Mouse (Mus musculus) neural tube, embryonic 15.5 days (tissue): Measurements from ENCODE around the gene Jazf1. TPM values are rescaled to one million over a fixed set of nuclear protein-coding genes. Genes with fewer than 3 reads are reported as not detected.

Experiments
- ATAC-seq: fragments of 200-750 bp; cut with Nextera tagmentation; 2 replicates; pipeline ENCODE4 v1.8.0; 2017; ENCODE audit warnings: mild to moderate bottlenecking, moderate TSS enrichment, moderate library complexity; ENCODE audit not compliant: low FRiP score
- H3K27ac ChIP-seq: fragments of 300-500 bp; sonication (generic); replicated peaks from 2 replicates; pipeline ENCODE4 v1.5.1; 2015; ENCODE audit warnings: mild to moderate bottlenecking, inconsistent platforms
- H3K27me3 ChIP-seq: fragments of 300-500 bp; sonication (generic); replicated peaks from 2 replicates; pipeline ENCODE4 v1.6.1; 2015; ENCODE audit warnings: inconsistent platforms
- H3K36me3 ChIP-seq: fragments of 300-500 bp; sonication (generic); 2 replicates; pipeline ENCODE4 v1.6.1; 2015; ENCODE audit warnings: inconsistent platforms
- H3K4me1 ChIP-seq: fragments of 300-500 bp; sonication (generic); 2 replicates; pipeline ENCODE4 v1.6.1; 2015; ENCODE audit warnings: inconsistent platforms
- H3K4me2 ChIP-seq: fragments of 300-500 bp; sonication (generic); 2 replicates; pipeline ENCODE4 v1.6.1; 2015; ENCODE audit warnings: inconsistent platforms, mild to moderate bottlenecking, moderate library complexity
- H3K4me3 ChIP-seq: fragments of 300-500 bp; sonication (generic); replicated peaks from 2 replicates; pipeline ENCODE4 v1.5.1; 2015; ENCODE audit warnings: mild to moderate bottlenecking, inconsistent platforms
- H3K9ac ChIP-seq: fragments of 300-500 bp; sonication (generic); replicated peaks from 2 replicates; pipeline ENCODE4 v1.6.1; 2015; ENCODE audit warnings: mild to moderate bottlenecking, inconsistent platforms
- H3K9me3 ChIP-seq: fragments of 300-500 bp; sonication (generic); replicated peaks from 2 replicates; pipeline ENCODE4 v1.6.1; 2016; ENCODE audit warnings: inconsistent platforms
- WGBS: fragments of 180-500 bp; shearing (Covaris S2); methylation state at CpG from one replicate; pipeline ENCODE4 v1.1.7; 2015; ENCODE audit warnings: mixed read lengths; 5-methylcytosine and 5-hydroxymethylcytosine counted together
- polyA plus RNA-seq: library from polyadenylated mRNA; unstranded; fragments of >200 nt; fragmentation: Nextera tagmentation; extraction: Ambion mirVana; gene quantifications from 2 replicates; pipeline ENCODE4 v1.2.1, GENCODE M21; 2015

Gene Jazf1
- polyA plus RNA-seq, 1 experiment from 2014 or later: 58.3 TPM

DNA sequence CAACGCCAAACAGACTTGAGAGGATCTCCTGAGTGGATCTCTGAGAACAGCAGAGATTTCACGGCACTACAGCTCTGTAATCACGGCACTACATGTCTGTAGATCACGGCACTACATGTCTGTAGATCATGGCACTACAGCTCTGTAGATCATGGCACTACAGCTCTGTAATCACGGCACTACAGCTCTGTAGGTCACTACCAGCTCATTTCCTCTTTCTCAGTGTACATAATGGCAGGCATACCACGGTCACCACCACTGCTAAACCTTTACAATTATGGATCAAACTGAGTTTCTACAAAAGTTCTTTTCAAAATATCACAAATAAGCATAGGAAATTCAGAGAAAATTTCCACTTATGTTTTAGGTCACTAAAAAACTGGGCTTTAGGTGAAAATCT is 147.7 kb downstream of the Jazf1 start:
- Histone ChIP-seq H3K4me2 (no peak overlapping the region), H3K9me3 (no peaks in the 10 kb centered on the region), H3K9ac (no peak overlapping the region), H3K27me3 (0 out of 2 replicates have a peak, but pooled peaks cover 2% of the 10 kb centered on the region), H3K4me1 (no peaks in the 10 kb centered on the region), H3K27ac (no peak overlapping the region), H3K4me3 (no peak overlapping the region), H3K36me3 (no peaks in the 10 kb centered on the region)
- WGBS: 90% methylated on average over 6 of the region's 6 CpGs
- ATAC-seq: no peak

DNA sequence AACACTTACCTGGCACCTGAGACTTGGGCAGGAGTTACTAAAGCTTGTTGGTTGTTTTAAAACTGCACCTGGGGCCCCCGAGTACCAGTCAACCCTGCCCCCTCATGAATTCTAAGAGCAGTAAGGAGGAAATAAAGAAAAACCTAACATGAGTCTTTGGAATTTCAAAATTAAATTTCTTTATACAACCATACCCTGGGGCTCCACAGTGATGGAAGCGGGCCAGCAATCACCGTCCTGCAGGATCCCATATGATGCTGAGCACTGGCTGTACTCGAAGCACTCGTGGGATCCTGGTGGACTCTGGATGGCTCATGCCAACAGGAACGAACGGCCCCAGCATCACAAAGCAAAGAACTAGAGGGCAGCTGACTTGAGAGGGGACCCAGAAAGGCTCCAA is 149.0 kb downstream of the Jazf1 start:
- no peak for ATAC-seq
- H3K27me3 ChIP-seq: 0 out of 2 replicates have a peak, but pooled peaks cover 2% of the 10 kb centered on the region
- 66% methylated on average over 7 of the region's 7 CpGs for WGBS
- H3K4me3 ChIP-seq: no peak overlapping the region
- H3K4me1 ChIP-seq: no peaks in the 10 kb centered on the region
- no peak overlapping the region for H3K9ac ChIP-seq
- no peaks in the 10 kb centered on the region for H3K36me3 ChIP-seq
- no peak overlapping the region for H3K4me2 ChIP-seq
- H3K27ac ChIP-seq: no peak overlapping the region
- H3K9me3 ChIP-seq: no peaks in the 10 kb centered on the region

- ATAC-seq: peak; percentile 66; the same call in 1 of the 2 replicates
- no peak overlapping the region for H3K4me3 ChIP-seq
- no peak overlapping the region for H3K4me2 ChIP-seq
- H3K4me1 ChIP-seq: no peaks in the 10 kb centered on the region
- no peaks in the 10 kb centered on the region for H3K9me3 ChIP-seq
- H3K27ac ChIP-seq: no peak overlapping the region
- WGBS: 3% methylated on average over 2 of the region's 2 CpGs
- no peak overlapping the region for H3K9ac ChIP-seq
- 0 out of 2 replicates have a peak, but pooled peaks cover 2% of the 10 kb centered on the region for H3K27me3 ChIP-seq
- H3K36me3 ChIP-seq: no peaks in the 10 kb centered on the region
Observed at GRCm38 (mm10) chr6:52918980-52919379, 149.5 kb downstream of the Jazf1 start.

DNA sequence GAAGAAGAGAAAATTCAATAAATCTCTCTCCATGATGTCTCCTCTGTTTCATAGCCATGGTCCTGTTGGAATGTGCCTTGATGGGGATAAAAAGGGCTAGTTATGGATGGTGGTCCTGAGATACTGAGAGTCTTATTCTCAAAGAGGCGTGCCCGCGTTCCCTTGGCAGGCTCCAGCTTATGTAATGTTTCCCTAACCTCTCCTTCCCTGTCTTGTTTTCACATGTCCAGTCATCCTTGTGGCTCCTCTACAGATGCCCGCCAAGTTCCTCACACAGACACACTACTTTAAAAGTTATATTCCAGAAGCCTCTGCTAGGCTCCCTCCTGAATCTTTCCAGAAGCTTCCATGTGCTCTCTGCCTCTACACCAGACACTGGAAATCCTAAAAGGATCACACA is 151.0 kb downstream of the Jazf1 start:
- Histone ChIP-seq H3K9me3 (no peaks in the 10 kb centered on the region), H3K27me3 (0 out of 2 replicates have a peak, but pooled peaks cover 2% of the 10 kb centered on the region), H3K36me3 (no peaks in the 10 kb centered on the region), H3K4me3 (no peak overlapping the region), H3K27ac (no peak overlapping the region), H3K4me1 (peaks cover 4% of the 10 kb centered on the region; the same call in 1 of the 2 replicates), H3K9ac (no peak overlapping the region), H3K4me2 (no peak overlapping the region)
- whole genome bisulfite sequencing: 95% methylated on average over 4 of the region's 4 CpGs
- no peak for ATAC-seq

DNA sequence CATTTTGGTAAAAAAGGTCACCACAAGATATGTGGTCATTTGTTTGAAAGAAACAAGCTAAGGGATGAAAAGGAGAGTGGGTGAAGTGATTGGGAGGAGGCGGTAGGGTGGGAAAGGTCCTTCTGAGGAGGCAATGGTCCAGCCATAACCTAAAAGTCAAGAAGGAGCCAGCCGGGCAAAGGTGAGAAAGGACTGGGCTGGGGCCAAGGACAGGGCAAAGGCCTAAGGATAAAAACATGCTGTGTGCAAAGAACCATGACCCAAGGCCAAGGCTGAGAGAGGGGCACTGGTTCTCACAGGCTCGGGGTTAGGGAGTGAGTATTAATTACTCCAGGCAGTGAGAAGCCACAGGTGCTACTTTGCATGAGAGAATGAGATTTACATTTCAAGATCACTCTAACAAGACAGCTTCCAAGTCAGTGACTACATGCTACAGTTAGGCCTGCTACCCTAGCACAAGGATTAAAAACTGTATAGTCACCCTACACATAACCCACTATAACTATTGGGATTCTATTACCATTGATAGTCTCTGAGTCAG is 151.5 kb downstream of the Jazf1 start:
- Histone ChIP-seq H3K27me3 (0 out of 2 replicates have a peak, but pooled peaks cover 2% of the 10 kb centered on the region), H3K9ac (no peak overlapping the region), H3K4me2 (no peak overlapping the region), H3K4me3 (no peak overlapping the region), H3K4me1 (peaks cover 4% of the 10 kb centered on the region; the same call in 1 of the 2 replicates), H3K9me3 (no peaks in the 10 kb centered on the region), H3K27ac (no peak overlapping the region), H3K36me3 (no peaks in the 10 kb centered on the region)
- no peak for ATAC-seq
- 85% methylated on average over 3 of the region's 3 CpGs for WGBS

- no peaks in the 10 kb centered on the region for H3K36me3 ChIP-seq
- H3K9me3 ChIP-seq: no peaks in the 10 kb centered on the region
- 0 out of 2 replicates have a peak, but pooled peaks cover 2% of the 10 kb centered on the region for H3K27me3 ChIP-seq
- H3K4me2 ChIP-seq: no peak overlapping the region
- H3K4me1 ChIP-seq: peaks cover 7% of the 10 kb centered on the region
- no peak overlapping the region for H3K9ac ChIP-seq
- ATAC-seq: no peak
- H3K4me3 ChIP-seq: no peak overlapping the region
- no peak overlapping the region for H3K27ac ChIP-seq
- 67% methylated on average over 2 of the region's 2 CpGs for WGBS
Observed at GRCm38 (mm10) chr6:52914921-52915320, 153.5 kb downstream of the Jazf1 start.

GRCm38 (mm10) chr6:52912143-52912918 is 156.1 kb downstream of the Jazf1 start:
- H3K9me3 ChIP-seq: no peaks in the 10 kb centered on the region
- WGBS: 67% methylated on average over 5 of the region's 5 CpGs

DNA sequence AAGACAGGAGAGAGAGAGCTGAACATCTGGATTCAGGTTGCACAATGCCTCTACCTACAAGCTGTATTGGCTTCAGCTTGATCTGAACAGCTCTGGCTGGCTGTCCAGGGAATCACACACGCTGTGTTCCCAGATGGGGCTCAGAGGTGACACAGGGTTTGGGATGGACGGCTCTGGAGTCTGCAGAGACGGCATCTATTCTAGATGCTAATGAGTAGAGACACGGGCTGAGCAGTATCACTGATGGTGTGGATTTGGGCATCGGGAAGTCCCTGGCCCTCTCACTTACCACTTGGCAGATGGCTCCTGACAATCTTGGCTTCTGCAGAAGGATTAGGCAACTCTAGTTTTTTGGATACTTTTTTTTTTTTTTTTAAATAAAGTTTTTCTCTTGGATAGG is 161.6 kb downstream of the Jazf1 start:
- no peaks in the 10 kb centered on the region for H3K9me3 ChIP-seq
- no peak overlapping the region for H3K4me3 ChIP-seq
- no peaks in the 10 kb centered on the region for H3K36me3 ChIP-seq
- H3K27ac ChIP-seq: no peak overlapping the region
- H3K9ac ChIP-seq: no peak overlapping the region
- peaks cover 4% of the 10 kb centered on the region; the same call in 1 of the 2 replicates for H3K4me1 ChIP-seq
- H3K4me2 ChIP-seq: no peak overlapping the region
- H3K27me3 ChIP-seq: no peaks in the 10 kb centered on the region
- WGBS: 82% methylated on average over 5 of the region's 5 CpGs
- no peak for ATAC-seq

More at GRCm38 (mm10) chr6:52912143-52912918, 156.1 kb downstream of the Jazf1 start:
- no peak overlapping the region for H3K4me3 ChIP-seq
- no peak for ATAC-seq
- no peak overlapping the region for H3K9ac ChIP-seq
- no peak overlapping the region for H3K4me2 ChIP-seq
- peaks cover 8% of the 10 kb centered on the region for H3K4me1 ChIP-seq
- H3K36me3 ChIP-seq: no peaks in the 10 kb centered on the region
- no peak overlapping the region for H3K27ac ChIP-seq
- H3K27me3 ChIP-seq: no peaks in the 10 kb centered on the region

DNA sequence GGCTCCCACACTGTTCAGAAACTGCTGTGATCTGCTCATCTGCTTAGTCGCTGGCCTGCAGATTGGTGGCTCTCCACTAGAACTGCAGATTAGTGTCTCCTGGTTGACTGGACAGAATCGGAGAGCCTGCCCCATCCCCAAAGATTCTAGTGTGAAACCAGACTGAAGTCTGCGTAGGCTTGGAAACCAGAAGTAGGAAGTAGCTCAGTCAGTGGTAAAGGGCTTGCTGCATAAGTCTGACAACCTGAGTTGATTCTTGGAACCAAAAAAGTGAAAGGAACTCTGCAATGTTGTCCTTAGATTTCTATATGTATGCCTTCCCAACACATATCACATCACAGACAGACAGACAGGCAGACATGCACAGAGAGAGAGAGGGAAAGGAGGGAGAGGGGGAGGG is 163.3 kb downstream of the Jazf1 start:
- H3K27me3 ChIP-seq: no peaks in the 10 kb centered on the region
- H3K36me3 ChIP-seq: no peaks in the 10 kb centered on the region
- H3K9ac ChIP-seq: no peak overlapping the region
- no peak overlapping the region for H3K27ac ChIP-seq
- H3K4me2 ChIP-seq: no peak overlapping the region
- H3K9me3 ChIP-seq: no peaks in the 10 kb centered on the region
- H3K4me1 ChIP-seq: peaks cover 3% of the 10 kb centered on the region; the same call in 1 of the 2 replicates
- no peak overlapping the region for H3K4me3 ChIP-seq
- no peak for ATAC-seq
- WGBS: 79% methylated on average over 3 of the region's 3 CpGs

DNA sequence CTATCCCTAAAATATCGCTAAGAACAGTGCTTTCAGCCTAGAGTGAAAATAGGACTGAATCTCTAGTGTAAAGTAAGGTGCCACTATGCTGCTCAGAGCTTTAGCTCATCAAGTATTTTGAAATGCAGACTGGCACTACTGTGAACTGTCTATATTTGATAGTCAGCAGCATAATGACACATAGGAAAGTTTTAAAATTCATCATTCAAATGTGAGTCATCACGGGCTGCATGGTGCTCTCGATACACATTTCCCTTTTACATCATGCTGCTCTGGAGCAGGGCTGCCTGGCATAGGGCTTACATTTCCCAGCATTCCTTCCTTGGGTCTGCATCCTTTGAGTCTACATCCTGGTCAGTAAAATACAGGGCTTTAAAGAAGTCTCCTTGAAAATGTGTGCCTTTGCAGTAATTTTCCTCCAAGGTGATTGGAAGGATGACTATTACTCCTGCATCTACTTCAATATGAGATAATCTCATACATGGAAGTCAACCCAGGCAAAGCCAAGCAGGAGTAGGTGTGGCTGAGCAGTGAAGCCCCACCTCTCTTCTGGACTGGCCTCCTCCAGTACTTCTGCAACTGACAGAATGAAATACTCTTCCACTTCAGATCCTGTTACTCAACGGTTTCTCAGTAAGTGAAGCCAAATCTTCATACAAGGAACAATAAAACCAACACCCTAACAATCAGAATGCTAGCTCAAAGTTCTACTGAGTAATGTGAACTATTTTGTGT is 165.0 kb downstream of the Jazf1 start:
- Histone ChIP-seq H3K4me3 (no peak overlapping the region), H3K27me3 (no peaks in the 10 kb centered on the region), H3K4me2 (no peak overlapping the region), H3K36me3 (no peaks in the 10 kb centered on the region), H3K4me1 (no peaks in the 10 kb centered on the region), H3K27ac (no peak overlapping the region), H3K9me3 (no peaks in the 10 kb centered on the region), H3K9ac (no peak overlapping the region)
- ATAC-seq: no peak
- 80% methylated on average over 4 of the region's 4 CpGs for WGBS

DNA sequence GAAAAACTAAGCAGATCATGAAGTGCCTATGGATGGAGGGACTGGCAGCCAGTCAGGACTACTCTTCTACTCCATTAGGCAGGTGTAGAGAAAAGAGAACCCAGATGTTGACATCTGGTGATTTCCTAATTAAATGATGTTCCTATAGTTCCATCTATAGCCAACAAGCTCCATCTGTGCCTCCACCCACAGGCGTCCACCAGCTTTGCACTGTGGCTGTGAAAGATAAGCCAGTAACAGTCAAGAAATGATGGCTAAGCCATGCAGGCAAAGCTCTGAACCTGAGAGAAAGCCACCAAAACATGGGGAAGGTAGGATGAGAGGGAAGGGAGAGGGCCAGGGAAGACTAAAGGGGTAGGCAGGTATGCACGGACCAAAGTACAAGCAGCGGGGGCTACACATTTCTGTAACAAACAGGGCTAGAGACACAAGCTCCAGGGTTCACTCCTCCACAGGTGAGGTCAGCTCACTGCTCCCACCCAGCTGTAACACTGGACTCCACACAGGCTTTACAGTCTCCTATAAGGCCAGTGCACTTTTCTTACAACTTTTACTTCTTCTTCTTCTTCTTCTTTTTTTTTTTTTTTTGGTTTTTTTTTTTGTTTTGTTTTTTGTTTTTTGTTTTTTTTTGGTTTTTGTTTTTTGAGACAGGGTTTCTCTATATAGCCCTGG is 168.7 kb downstream of the Jazf1 start:
- Histone ChIP-seq H3K27ac (no peak overlapping the region), H3K9ac (no peak overlapping the region), H3K4me3 (no peak overlapping the region), H3K4me1 (peaks cover 14% of the 10 kb centered on the region), H3K9me3 (no peaks in the 10 kb centered on the region), H3K36me3 (no peaks in the 10 kb centered on the region), H3K4me2 (no peak overlapping the region), H3K27me3 (no peaks in the 10 kb centered on the region)
- no peak for ATAC-seq
- WGBS: 90% methylated on average over 3 of the region's 3 CpGs
